In the genomic region with DNA sequence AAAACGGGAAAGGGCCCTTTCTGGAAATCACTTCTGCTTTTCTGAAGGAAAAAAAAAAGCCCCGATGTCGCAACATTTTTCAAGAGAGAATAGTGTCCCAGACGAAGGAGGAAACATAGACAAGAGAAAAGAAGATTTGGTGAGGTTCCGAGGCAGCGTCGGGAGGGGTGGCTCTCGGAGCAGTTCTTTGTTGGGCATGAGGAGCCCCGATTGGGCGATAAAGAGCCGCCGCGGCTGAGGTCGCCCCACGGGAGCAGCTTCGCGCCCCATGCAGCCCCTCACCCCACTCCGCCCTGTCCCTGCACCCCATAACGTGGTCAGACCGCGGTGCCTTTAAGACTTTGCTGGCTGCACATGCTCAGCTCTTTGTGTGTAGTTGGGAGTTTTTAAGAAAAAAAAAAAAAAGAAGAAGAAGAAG, we compare ENCODE assay signal across 7 mouse cellular contexts. TPM values are rescaled to one million over a fixed set of nuclear protein-coding genes. Genes with fewer than 3 reads are reported as not detected.
DNase-seq lines count a peak whose midpoint lies in the region; ATAC-seq and TF ChIP-seq lines count a peak whose summit lies in the region.

No protein-coding gene starts in this region.

- no peaks in the 10 kb centered on the region for H3K36me3 ChIP-seq in lung, embryonic 14.5 days (ENCODE audit: insufficient read depth)
- H3K36me3 ChIP-seq in liver, embryonic 15.5 days (replicated peaks) = no peaks in the 10 kb centered on the region

- peak overlapping the region; percentile 89 for H3K9ac ChIP-seq in lung, embryonic 14.5 days
- H3K9ac ChIP-seq in liver, embryonic 15.5 days = peak overlapping the region; percentile 68

- H3K4me1 ChIP-seq in lung, embryonic 14.5 days (ENCODE audit: insufficient read depth) = peaks cover 9% of the 10 kb centered on the region
- H3K4me1 ChIP-seq in liver, embryonic 15.5 days (replicated peaks) = peaks cover 25% of the 10 kb centered on the region
- H3K4me1 ChIP-seq in olfactory bulb, adult 2 months (ENCODE audit: control insufficient read depth, insufficient read depth, low read length) = peaks cover 7% of the 10 kb centered on the region; the same call in 1 of the 2 replicates

- no peaks in the 10 kb centered on the region for H3K9me3 ChIP-seq in lung, embryonic 14.5 days (ENCODE audit: low read depth, low read length)
- no peaks in the 10 kb centered on the region for H3K9me3 ChIP-seq in liver, embryonic 15.5 days (replicated peaks)

- H3K27ac ChIP-seq in lung, embryonic 14.5 days (ENCODE audit: low read depth) = peak overlapping the region; percentile 96
- H3K27ac ChIP-seq in liver, embryonic 15.5 days (replicated peaks) = peak overlapping the region; percentile 83
- H3K27ac ChIP-seq in olfactory bulb, adult 2 months (ENCODE audit: insufficient read depth, low read depth, low read length) = peak overlapping the region; percentile 96; the same call in 1 of the 2 replicates

- peak; percentile 73 for DNase-seq in lung, embryonic 14.5 days
- DNase-seq in lung, postnatal 25 days (ENCODE audit: low spot score) = no peak
- DNase-seq in c-Kit-positive CD71-positive TER-119-positive erythroid progenitor cells, embryonic 14.5 days (ENCODE audit: low spot score) = peak; percentile 30
- DNase-seq in right cerebral cortex, postnatal 4 days = no peak

- no peak for TF ChIP-seq CTCF in lung, embryonic 14.5 days (IDR thresholded peaks at IDR 0.05; ENCODE audit: low read depth)
- TF ChIP-seq CTCF in olfactory bulb, adult 2 months (IDR thresholded peaks at IDR 0.05; ENCODE audit: insufficient read depth, low read depth, low read length) = no peak

- 0% methylated on average over 21 of the region's 21 CpGs for WGBS in lung, embryonic 14.5 days
- under 1% methylated on average over 21 of the region's 21 CpGs for WGBS in liver, embryonic 15.5 days (ENCODE audit: insufficient replicate concordance)
- whole genome bisulfite sequencing in olfactory bulb, adult 2 months = under 1% methylated on average over 21 of the region's 21 CpGs

- peak overlapping the region; percentile 93 for H3K4me3 ChIP-seq in lung, embryonic 14.5 days (ENCODE audit: low read depth, low read length)
- peak overlapping the region; percentile 77 for H3K4me3 ChIP-seq in liver, embryonic 15.5 days (replicated peaks)
- H3K4me3 ChIP-seq in olfactory bulb, adult 2 months (ENCODE audit: insufficient read depth, low read depth, low read length) = peak overlapping the region; percentile 65

- peak overlapping the region; percentile 95 for H3K4me2 ChIP-seq in lung, embryonic 14.5 days
- H3K4me2 ChIP-seq in liver, embryonic 15.5 days = peak overlapping the region; percentile 95

- no peak for TF ChIP-seq POLR2A in olfactory bulb, adult 2 months (IDR thresholded peaks at IDR 0.05; ENCODE audit: insufficient read depth, low read depth, low read length)

- no peaks in the 10 kb centered on the region for H3K27me3 ChIP-seq in lung, embryonic 14.5 days (ENCODE audit: insufficient read depth, low read length)
- H3K27me3 ChIP-seq in liver, embryonic 15.5 days = peaks cover 50% of the 10 kb centered on the region

- peak; percentile 21 for ATAC-seq in lung, embryonic 14.5 days (ENCODE audit: insufficient read depth)
- ATAC-seq in granulocyte monocyte progenitor cell, adult 5-6 weeks (replicated peaks; ENCODE audit: poor library complexity, severe bottlenecking) = peak; percentile 61
- ATAC-seq in liver, embryonic 15.5 days (ENCODE audit: insufficient read depth) = 0 out of 2 replicates have a peak, but pooled peaks have one; percentile 1

RNA-seq across cellular contexts. Expression of a gene that starts 0.8 kb away (rescaled TPM):
- polyA plus RNA-seq in lung, embryonic 14.5 days (2014; fragmentation: Nextera tagmentation; extraction: Ambion mirVana) = 7.1 and 7.7 TPM in 2 replicates
- total RNA-seq in granulocyte monocyte progenitor cell, adult 5-6 weeks (2014; fragmentation: Nextera tagmentation) = 13.7 and 15.7 TPM in 2 replicates
- 15.8 and 17.6 TPM in 2 replicates for total RNA-seq in granulocyte monocyte progenitor cell, adult 5-6 weeks (2017)
- polyA plus RNA-seq in liver, embryonic 15.5 days (2015; fragmentation: Nextera tagmentation; extraction: Ambion mirVana) = 0.55 and 0.73 TPM in 2 replicates
- not detected in 2 replicates for polyA plus RNA-seq in olfactory bulb, adult 2 months (2012; ENCODE audit: insufficient read depth, insufficient read length, low replicate concordance, missing spikeins)

Comparison
In these comparisons a context has a peak if more than half of its experiments do, and no peak if none do; other contexts are left out.
1. DNase-seq: peak in lung, embryonic 14.5 days (single experiment) and c-Kit-positive CD71-positive TER-119-positive erythroid progenitor cells, embryonic 14.5 days (single experiment); none in lung, postnatal 25 days (single experiment) and right cerebral cortex, postnatal 4 days (single experiment).
2. ATAC-seq: peak in every context shown above with its lines; median percentile 61 in granulocyte monocyte progenitor cell, adult 5-6 weeks; 21 in lung, embryonic 14.5 days; 1 in liver, embryonic 15.5 days.
3. Peak in every context shown above with its lines, with median percentiles within 50 percentile points of each other: H3K27ac ChIP-seq and H3K4me3 ChIP-seq.